Mouse (Mus musculus): Measurements from ENCODE around the gene Pagr1b. TPM values are rescaled to one million over a fixed set of nuclear protein-coding genes. Genes with fewer than 3 reads are reported as not detected.

Pagr1b gene
- total and polyA plus RNA-seq, 3 experiments: 0.39 to 4.5 TPM; not detected in 1

DNA sequence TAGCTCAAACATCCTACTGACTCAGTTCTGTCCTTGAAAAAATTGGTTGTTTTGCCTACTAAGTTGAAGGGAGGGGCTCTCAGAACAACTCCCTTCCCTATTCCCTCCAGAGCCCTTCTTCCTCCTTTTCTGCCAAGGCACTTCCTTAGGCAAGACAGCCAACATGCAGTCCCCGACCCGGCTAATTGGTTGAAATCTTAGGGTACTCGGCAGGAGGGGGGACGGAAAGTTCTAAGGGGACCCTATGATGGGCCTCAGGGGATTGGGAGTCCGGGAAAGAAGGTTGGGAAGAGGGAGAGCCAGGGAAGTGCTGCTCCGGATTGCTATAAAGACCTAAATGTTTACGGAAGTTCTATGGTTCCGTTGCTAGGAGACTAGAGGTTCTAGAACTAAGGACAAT, 40.8 kb downstream of the Pagr1b start:
- H3K27ac ChIP-seq (ENCODE audit: control insufficient read depth, low read depth, low read length): peak overlapping the region; percentile 4; the same call in 1 of the 2 replicates
- H3K27me3 ChIP-seq (ENCODE audit: control insufficient read depth in 1 of 2, insufficient read depth in 2 of 2, low read length in 2 of 2): no peaks in the 10 kb centered on the region
- peak overlapping the region; percentile 37 to 42 for H3K4me3 ChIP-seq (ENCODE audit: control insufficient read depth in 1 of 2, insufficient read depth in 1 of 2, low read depth in 2 of 2, low read length in 2 of 2)
- peak overlapping the region; percentile 64 for H3K9ac ChIP-seq (ENCODE audit: control insufficient read depth, low read depth, low read length, poor library complexity, severe bottlenecking)
- peaks cover 12% of the 10 kb centered on the region for H3K79me2 ChIP-seq (ENCODE audit: control insufficient read depth, insufficient read depth, low read length, poor library complexity)
- H3K36me3 ChIP-seq (ENCODE audit: control insufficient read depth in 1 of 2, insufficient read depth in 2 of 2, low read length in 2 of 2): peaks cover 0 to 6% of the 10 kb centered on the region in 2 experiments; a peak in 2 of 4 replicates
- H3K4me1 ChIP-seq (ENCODE audit: control insufficient read depth in 1 of 2, insufficient read depth in 2 of 2, low read length in 2 of 2): peaks cover 0 to 11% of the 10 kb centered on the region in 2 experiments; a peak in 2 of 4 replicates
- H3K9me3 ChIP-seq (replicated peaks; ENCODE audit: insufficient read depth, low read length): no peaks in the 10 kb centered on the region
- TF ChIP-seq NELFE (IDR thresholded peaks at IDR 0.05; ENCODE audit: low read depth, low read length) (peak; percentile 41; the same call in 1 of the 2 replicates), ELF1 (IDR thresholded peaks at IDR 0.05; ENCODE audit: low read depth, low read length) (peak; percentile 35; the same call in 1 of the 2 replicates), ZC3H11A (IDR thresholded peaks at IDR 0.05; ENCODE audit: low read depth, low read length) (0 out of 2 replicates have a peak, but pooled peaks have one; percentile 16), KAT2A (conservative IDR thresholded peaks at IDR 0.05; ENCODE audit: low read depth, low read length) (no peak)
- DNase-seq (ENCODE audit: low read depth, low spot score): peak; percentile 66

- Histone ChIP-seq H3K36me3 (ENCODE audit: control insufficient read depth in 1 of 2, insufficient read depth in 2 of 2, low read length in 2 of 2) (no peaks in the 10 kb centered on the region; a peak in 1 of 4 replicates), H3K4me1 (ENCODE audit: control insufficient read depth in 1 of 2, insufficient read depth in 2 of 2, low read length in 2 of 2) (no peaks in the 10 kb centered on the region), H3K9ac (ENCODE audit: control insufficient read depth, low read depth, low read length, poor library complexity, severe bottlenecking) (no peak overlapping the region), H3K9me3 (replicated peaks; ENCODE audit: insufficient read depth, low read length) (no peaks in the 10 kb centered on the region), H3K27ac (ENCODE audit: control insufficient read depth, low read depth, low read length) (no peak overlapping the region), H3K4me3 (ENCODE audit: control insufficient read depth in 1 of 2, insufficient read depth in 1 of 2, low read depth in 2 of 2, low read length in 2 of 2) (no peak overlapping the region), H3K27me3 (ENCODE audit: control insufficient read depth in 1 of 2, insufficient read depth in 2 of 2, low read length in 2 of 2) (no peaks in the 10 kb centered on the region), H3K79me2 (ENCODE audit: control insufficient read depth, insufficient read depth, low read length, poor library complexity) (no peaks in the 10 kb centered on the region)
- no peak for DNase-seq (ENCODE audit: low read depth, low spot score)
- TF ChIP-seq GATA1 (IDR thresholded peaks at IDR 0.05; ENCODE audit: low read depth, low read length): no peak
- no peak for TF ChIP-seq MAZ (IDR thresholded peaks at IDR 0.05; ENCODE audit: low read depth, low read length)
- no peak for TF ChIP-seq GABPA (IDR thresholded peaks at IDR 0.05; ENCODE audit: low read depth, low read length)
- no peak for TF ChIP-seq CHD1 (IDR thresholded peaks at IDR 0.05; ENCODE audit: low read depth, low read length)
- TF ChIP-seq EP300 (IDR thresholded peaks at IDR 0.05; ENCODE audit: low read depth in 1 of 2, low read length in 2 of 2): no peak
- no peak for TF ChIP-seq CTCF (IDR thresholded peaks at IDR 0.05 in 2 of 3, conservative IDR thresholded peaks at IDR 0.05 in 1 of 3; ENCODE audit: control insufficient read depth in 1 of 3, insufficient read depth in 1 of 3, low read depth in 2 of 3, low read length in 3 of 3, poor library complexity in 1 of 3, severe bottlenecking in 1 of 3)
- TF ChIP-seq MAX (IDR thresholded peaks at IDR 0.05; ENCODE audit: low read length): no peak
- TF ChIP-seq KAT2A (conservative IDR thresholded peaks at IDR 0.05; ENCODE audit: low read depth, low read length): no peak
- no peak for TF ChIP-seq TAL1 (IDR thresholded peaks at IDR 0.05; ENCODE audit: low read length)
- TF ChIP-seq MYB (IDR thresholded peaks at IDR 0.05; ENCODE audit: low read depth, low read length): no peak
- TF ChIP-seq POLR2AphosphoS5 (IDR thresholded peaks at IDR 0.05; ENCODE audit: borderline replicate concordance, low read depth, low read length): no peak
- no peak for TF ChIP-seq MAFK (IDR thresholded peaks at IDR 0.05; ENCODE audit: borderline replicate concordance, low read depth, low read length)
- TF ChIP-seq HCFC1 (IDR thresholded peaks at IDR 0.05; ENCODE audit: low read depth, low read length): no peak
- no peak for TF ChIP-seq NELFE (IDR thresholded peaks at IDR 0.05; ENCODE audit: low read depth, low read length)
- TF ChIP-seq SIN3A (IDR thresholded peaks at IDR 0.05; ENCODE audit: low read length): no peak
- TF ChIP-seq RAD21 (IDR thresholded peaks at IDR 0.05; ENCODE audit: low read depth, low read length): no peak
- no peak for TF ChIP-seq RCOR1 (IDR thresholded peaks at IDR 0.05; ENCODE audit: low read depth, low read length)
- no peak for TF ChIP-seq ZMIZ1 (IDR thresholded peaks at IDR 0.05; ENCODE audit: low read depth, low read length)
- no peak for TF ChIP-seq POLR2A (IDR thresholded peaks at IDR 0.05; ENCODE audit: control insufficient read depth in 1 of 2, insufficient read depth in 1 of 2, low read depth in 1 of 2, low read length in 2 of 2, poor library complexity in 1 of 2)
- no peak for TF ChIP-seq E2F4 (IDR thresholded peaks at IDR 0.05; ENCODE audit: borderline replicate concordance, low read depth, low read length)
Observed at GRCm38 (mm10) chr7:126967361-126967760, 48.9 kb downstream of the Pagr1b start.
